Mouse (Mus musculus): ENCODE measurements around the gene Nrxn3. TPM values are rescaled to one million over a fixed set of nuclear protein-coding genes. Genes with fewer than 3 reads are reported as not detected.

Nrxn3 gene
- total RNA-seq, 2 experiments from 2014 or later: 183 to 208 TPM

- TF ChIP-seq CTCF (conservative IDR thresholded peaks at IDR 0.05): no peak
- DNase-seq (ENCODE audit: low spot score in 2 of 2): no peak
- peak overlapping the region; percentile 90 for H3K27ac ChIP-seq
- H3K4me3 ChIP-seq: no peak overlapping the region
Observed at GRCm38 (mm10) chr12:89377687-89378086, 655.0 kb downstream of the Nrxn3 start.

- no peak overlapping the region for H3K27ac ChIP-seq
- peak in 1 of 2 experiments; percentile 34 for DNase-seq (ENCODE audit: low spot score in 2 of 2)
- TF ChIP-seq CTCF (conservative IDR thresholded peaks at IDR 0.05): peak; percentile 87
- no peak overlapping the region for H3K4me3 ChIP-seq
Observed at GRCm38 (mm10) chr12:89383254-89383653, 660.6 kb downstream of the Nrxn3 start.

GRCm38 (mm10) chr12:89395121-89395792 is 672.6 kb downstream of the Nrxn3 start:
- Histone ChIP-seq H3K27ac (peak overlapping the region; percentile 67), H3K4me3 (no peak overlapping the region)
- TF ChIP-seq CTCF (conservative IDR thresholded peaks at IDR 0.05): peak; percentile 93
- peak; percentile 32 to 53 for DNase-seq (ENCODE audit: low spot score in 2 of 2)

GRCm38 (mm10) chr12:89436519-89436918 is 713.8 kb downstream of the Nrxn3 start:
- H3K27ac ChIP-seq: no peak overlapping the region
- TF ChIP-seq CTCF (conservative IDR thresholded peaks at IDR 0.05): no peak
- no peak for DNase-seq (ENCODE audit: low spot score in 2 of 2)

GRCm38 (mm10) chr12:89442323-89443038 is 719.8 kb downstream of the Nrxn3 start:
- Histone ChIP-seq H3K27ac (no peak overlapping the region), H3K4me3 (no peak overlapping the region)
- TF ChIP-seq CTCF (conservative IDR thresholded peaks at IDR 0.05): no peak
- no peak for DNase-seq (ENCODE audit: low spot score in 2 of 2)

More at GRCm38 (mm10) chr12:89436519-89436918, 713.8 kb downstream of the Nrxn3 start:
- no peak overlapping the region for H3K4me3 ChIP-seq

GRCm38 (mm10) chr12:89450667-89451298 is 728.1 kb downstream of the Nrxn3 start:
- Histone ChIP-seq H3K27ac (no peak overlapping the region), H3K4me3 (no peak overlapping the region)
- TF ChIP-seq CTCF (conservative IDR thresholded peaks at IDR 0.05): peak; percentile 89
- DNase-seq (ENCODE audit: low spot score in 2 of 2): peak; percentile 65 to 70

GRCm38 (mm10) chr12:89470226-89470625 is 747.5 kb downstream of the Nrxn3 start:
- Histone ChIP-seq H3K4me3 (no peak overlapping the region), H3K27ac (no peak overlapping the region)
- DNase-seq (ENCODE audit: low spot score in 2 of 2): no peak
- no peak for TF ChIP-seq CTCF (conservative IDR thresholded peaks at IDR 0.05)

- no peak for TF ChIP-seq CTCF (conservative IDR thresholded peaks at IDR 0.05)
- no peak overlapping the region for H3K27ac ChIP-seq
- H3K4me3 ChIP-seq: no peak overlapping the region
- DNase-seq (ENCODE audit: low spot score in 2 of 2): no peak
Observed at GRCm38 (mm10) chr12:89471289-89471688, 748.6 kb downstream of the Nrxn3 start.

- H3K4me3 ChIP-seq: no peak overlapping the region
- TF ChIP-seq CTCF (conservative IDR thresholded peaks at IDR 0.05): no peak
- no peak for DNase-seq (ENCODE audit: low spot score in 2 of 2)
- no peak overlapping the region for H3K27ac ChIP-seq
Observed at GRCm38 (mm10) chr12:89471874-89472273, 749.2 kb downstream of the Nrxn3 start.

GRCm38 (mm10) chr12:89479096-89479495 is 756.4 kb downstream of the Nrxn3 start:
- TF ChIP-seq CTCF (conservative IDR thresholded peaks at IDR 0.05): peak; percentile 91
- H3K4me3 ChIP-seq: no peak overlapping the region
- DNase-seq (ENCODE audit: low spot score in 2 of 2): peak; percentile 58 to 71
- no peak overlapping the region for H3K27ac ChIP-seq

GRCm38 (mm10) chr12:89482223-89482622 is 759.5 kb downstream of the Nrxn3 start:
- Histone ChIP-seq H3K4me3 (no peak overlapping the region), H3K27ac (no peak overlapping the region)
- no peak for DNase-seq (ENCODE audit: low spot score in 2 of 2)
- TF ChIP-seq CTCF (conservative IDR thresholded peaks at IDR 0.05): no peak

GRCm38 (mm10) chr12:89504026-89504425 is 781.4 kb downstream of the Nrxn3 start:
- DNase-seq (ENCODE audit: low spot score in 2 of 2): no peak
- no peak overlapping the region for H3K27ac ChIP-seq
- no peak overlapping the region for H3K4me3 ChIP-seq
- no peak for TF ChIP-seq CTCF (conservative IDR thresholded peaks at IDR 0.05)

- Histone ChIP-seq H3K27ac (no peak overlapping the region), H3K4me3 (no peak overlapping the region)
- TF ChIP-seq CTCF (conservative IDR thresholded peaks at IDR 0.05): peak; percentile 95
- peak; percentile 53 to 67 for DNase-seq (ENCODE audit: low spot score in 2 of 2)
Observed at GRCm38 (mm10) chr12:89505121-89505764, 782.6 kb downstream of the Nrxn3 start.

Measured in layer of hippocampus, adult 2 months (tissue).